Mouse (Mus musculus) heart, embryonic 15.5 days (tissue): Measurements from ENCODE around the gene G6pc2. TPM values are rescaled to one million over a fixed set of nuclear protein-coding genes. Genes with fewer than 3 reads are reported as not detected.

Experiments used
- ATAC-seq: fragments of 200-750 bp; cut with Nextera tagmentation; replicated peaks from 2 replicates; pipeline ENCODE4 v1.8.0; 2017; ENCODE audit warnings: low read depth, moderate TSS enrichment; ENCODE audit not compliant: insufficient number of reproducible peaks, insufficient read depth, low FRiP score
- H3K27ac ChIP-seq: fragments of 300-500 bp; sonication (generic); 2 replicates; pipeline ENCODE4 v1.5.1; 2015; ENCODE audit warnings: mild to moderate bottlenecking, inconsistent platforms
- H3K27me3 ChIP-seq: fragments of 300-500 bp; sonication (generic); 2 replicates; pipeline ENCODE4 v1.6.1; 2015; ENCODE audit warnings: inconsistent platforms
- H3K36me3 ChIP-seq: fragments of 300-500 bp; sonication (generic); 2 replicates; pipeline ENCODE4 v1.6.1; 2015; ENCODE audit warnings: mild to moderate bottlenecking, inconsistent platforms
- H3K4me1 ChIP-seq: fragments of 300-500 bp; sonication (generic); replicated peaks from 2 replicates; pipeline ENCODE4 v1.6.1; 2015; ENCODE audit warnings: inconsistent platforms
- H3K4me2 ChIP-seq: fragments of 300-500 bp; sonication (generic); 2 replicates; pipeline ENCODE4 v1.6.1; 2015; ENCODE audit warnings: inconsistent platforms, mild to moderate bottlenecking, moderate library complexity
- H3K4me3 ChIP-seq: fragments of 300-500 bp; sonication (generic); 2 replicates; pipeline ENCODE4 v1.5.1; 2015; ENCODE audit warnings: mild to moderate bottlenecking, inconsistent platforms
- H3K9ac ChIP-seq: fragments of 300-500 bp; sonication (generic); 2 replicates; pipeline ENCODE4 v1.6.1; 2015; ENCODE audit warnings: mild to moderate bottlenecking, inconsistent platforms
- H3K9me3 ChIP-seq: fragments of 300-500 bp; sonication (generic); replicated peaks from 2 replicates; pipeline ENCODE4 v1.6.1; 2016; ENCODE audit warnings: inconsistent platforms
- WGBS: fragments of 180-500 bp; shearing (Covaris S2); methylation state at CpG from one replicate; pipeline ENCODE4 v1.1.7; 2015; ENCODE audit warnings: mixed read lengths; 5-methylcytosine and 5-hydroxymethylcytosine counted together
- polyA plus RNA-seq: library from polyadenylated mRNA; unstranded; fragments of >200 nt; fragmentation: Nextera tagmentation; extraction: Ambion mirVana; gene quantifications from 2 replicates; pipeline ENCODE4 v1.2.1, GENCODE M21; 2015

The G6pc2 gene
- not detected in 2 replicates for polyA plus RNA-seq

DNA sequence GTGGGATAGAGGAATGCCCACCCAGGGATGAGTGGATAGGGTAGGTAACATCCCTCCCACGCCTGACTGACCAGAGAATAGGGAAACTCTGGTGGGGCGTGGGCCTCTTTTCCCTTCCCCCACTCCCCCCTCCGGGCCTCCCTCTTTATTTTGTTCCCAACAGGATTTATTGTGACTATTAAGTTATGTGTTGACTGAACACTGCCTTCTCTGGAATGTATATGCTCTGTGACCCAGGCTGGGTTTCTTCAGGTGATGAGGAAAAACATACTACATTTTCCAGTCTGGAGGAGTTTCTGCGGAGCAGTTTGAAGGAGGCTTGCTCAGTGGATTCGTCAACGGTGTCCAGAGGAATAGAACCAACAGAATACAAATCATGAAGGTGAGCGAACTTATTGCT, at the start of gene G6pc2:
Gene G6pc2 (plus strand): TSS at position 301 of the 400 bp plus-strand sequence.
- no peak within 1 kb of the TSS for H3K4me3 ChIP-seq
- H3K9ac ChIP-seq: no peak within 1 kb of the TSS
- no peak within 1 kb of the TSS for H3K27ac ChIP-seq
- WGBS: 73% methylated on average over 7 of the region's 7 CpGs
- ATAC-seq: no peak
- no peaks in the 10 kb centered on the region for H3K27me3 ChIP-seq
- no peaks in the 10 kb centered on the region for H3K36me3 ChIP-seq
- H3K9me3 ChIP-seq: no peaks in the 10 kb centered on the region
- H3K4me1 ChIP-seq: peaks cover 2% of the 10 kb centered on the region; the same call in 1 of the 2 replicates
- no peak within 1 kb of the TSS for H3K4me2 ChIP-seq

DNA sequence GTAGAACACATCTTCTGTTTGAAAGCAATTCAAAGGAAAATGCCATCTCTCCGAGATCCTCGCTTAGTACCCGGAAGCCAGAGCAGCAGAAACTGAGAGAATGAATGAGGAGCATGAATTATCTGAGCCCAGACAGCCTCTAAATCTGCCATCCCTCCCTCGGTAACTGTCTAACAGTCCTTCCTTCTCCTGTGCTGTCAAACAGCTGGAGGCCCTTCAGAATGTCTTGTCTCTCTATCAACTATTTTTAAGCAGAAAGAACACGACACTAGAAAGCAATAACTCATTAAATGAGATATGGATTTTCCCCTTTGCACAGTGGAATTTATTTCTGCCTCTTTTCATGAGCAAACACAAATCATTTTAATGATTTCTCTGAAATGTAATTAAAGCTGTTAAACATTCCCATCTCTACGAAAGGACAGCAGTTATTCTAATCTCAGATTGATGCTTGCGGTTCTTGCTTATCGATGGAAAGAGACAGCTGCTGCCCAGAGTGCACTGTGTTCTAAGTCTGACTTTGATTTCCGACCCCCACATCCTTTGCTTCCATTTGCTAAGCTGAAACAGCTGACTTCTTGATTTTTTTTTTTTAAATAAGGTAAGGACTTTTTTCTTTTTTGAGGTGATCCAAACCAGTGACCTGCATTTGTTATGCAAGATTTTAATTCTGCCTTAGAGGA, 40.3 kb upstream of the G6pc2 start:
- Histone ChIP-seq H3K36me3 (no peaks in the 10 kb centered on the region), H3K4me1 (no peaks in the 10 kb centered on the region), H3K9ac (no peak overlapping the region), H3K27ac (no peak overlapping the region), H3K4me3 (no peak overlapping the region), H3K27me3 (no peaks in the 10 kb centered on the region), H3K9me3 (no peaks in the 10 kb centered on the region), H3K4me2 (no peak overlapping the region)
- WGBS: 60% methylated on average over 9 of the region's 9 CpGs
- ATAC-seq: no peak

DNA sequence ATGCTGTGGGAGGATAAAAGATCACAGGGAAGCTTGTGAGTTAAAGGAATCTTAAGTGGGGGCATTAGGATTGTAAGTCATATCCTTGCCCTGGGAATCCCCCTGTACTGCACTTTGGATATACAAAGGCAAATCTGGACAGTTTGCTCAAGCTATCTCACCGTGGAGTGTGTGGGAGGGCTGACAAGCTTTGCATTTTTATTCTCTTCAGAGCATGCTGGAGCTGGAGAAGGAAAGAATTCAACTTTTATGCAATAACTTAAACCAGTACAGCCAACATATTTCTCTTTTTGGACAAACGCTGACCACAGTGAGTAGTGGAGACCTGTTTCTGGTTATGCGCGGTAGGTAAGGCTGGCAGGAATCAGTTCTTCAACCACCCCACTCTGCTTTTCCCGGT, 35.6 kb upstream of the G6pc2 start:
- H3K27ac ChIP-seq: no peak overlapping the region
- no peaks in the 10 kb centered on the region for H3K27me3 ChIP-seq
- no peaks in the 10 kb centered on the region for H3K36me3 ChIP-seq
- no peaks in the 10 kb centered on the region for H3K9me3 ChIP-seq
- no peaks in the 10 kb centered on the region for H3K4me1 ChIP-seq
- H3K4me3 ChIP-seq: no peak overlapping the region
- no peak overlapping the region for H3K9ac ChIP-seq
- H3K4me2 ChIP-seq: no peak overlapping the region
- ATAC-seq: no peak
- 76% methylated on average over 5 of the region's 5 CpGs for WGBS

DNA sequence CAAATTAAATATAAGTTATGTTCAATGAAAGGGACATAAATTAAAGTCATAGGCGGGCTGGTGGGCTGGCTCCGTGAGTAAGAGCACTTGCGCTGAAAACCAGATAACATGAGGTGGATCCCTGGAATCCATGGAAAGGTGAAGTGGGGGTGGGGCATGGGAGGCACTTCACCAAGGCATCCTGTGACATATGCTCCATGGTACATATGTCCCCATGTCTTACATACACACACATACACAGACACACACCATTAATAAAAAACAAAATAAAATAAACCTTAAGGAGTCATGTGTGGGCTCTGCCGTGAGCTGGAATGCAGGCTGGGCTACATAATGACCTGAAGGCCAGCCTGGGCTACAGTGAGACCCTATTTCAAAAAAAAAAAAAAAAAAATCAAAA, 31.2 kb upstream of the G6pc2 start:
- Histone ChIP-seq H3K9me3 (no peaks in the 10 kb centered on the region), H3K36me3 (no peaks in the 10 kb centered on the region), H3K4me1 (no peaks in the 10 kb centered on the region), H3K9ac (no peak overlapping the region), H3K4me2 (no peak overlapping the region), H3K4me3 (no peak overlapping the region), H3K27ac (no peak overlapping the region), H3K27me3 (no peaks in the 10 kb centered on the region)
- 79% methylated on average over 4 of the region's 4 CpGs for WGBS
- ATAC-seq: no peak

DNA sequence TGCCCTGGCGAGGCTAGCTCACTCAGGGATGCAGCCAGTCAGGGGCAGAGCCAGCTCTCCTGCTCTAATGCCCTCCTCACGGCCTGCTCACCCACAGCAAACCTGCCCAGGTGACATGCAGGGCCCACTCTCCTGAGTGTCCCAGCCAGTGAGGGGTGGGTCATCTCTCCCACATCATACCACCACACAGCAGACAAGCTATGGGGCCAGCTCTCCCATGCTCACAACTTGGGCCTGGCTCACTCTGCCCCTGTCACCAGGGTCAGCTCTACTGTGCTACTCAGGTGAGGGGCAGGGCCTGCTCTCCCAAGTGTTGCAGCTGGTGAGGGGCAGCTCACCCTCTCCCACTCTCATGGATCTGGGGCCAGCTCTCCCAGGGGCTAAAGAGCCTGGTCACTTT, 22.9 kb upstream of the G6pc2 start:
- H3K9me3 ChIP-seq: no peaks in the 10 kb centered on the region
- peaks cover under 1% of the 10 kb centered on the region; the same call in 1 of the 2 replicates for H3K36me3 ChIP-seq
- no peaks in the 10 kb centered on the region for H3K27me3 ChIP-seq
- H3K27ac ChIP-seq: no peak overlapping the region
- no peak overlapping the region for H3K9ac ChIP-seq
- 81% methylated on average over 2 of the region's 2 CpGs for WGBS
- H3K4me2 ChIP-seq: no peak overlapping the region
- ATAC-seq: no peak
- no peak overlapping the region for H3K4me3 ChIP-seq
- H3K4me1 ChIP-seq: no peaks in the 10 kb centered on the region

DNA sequence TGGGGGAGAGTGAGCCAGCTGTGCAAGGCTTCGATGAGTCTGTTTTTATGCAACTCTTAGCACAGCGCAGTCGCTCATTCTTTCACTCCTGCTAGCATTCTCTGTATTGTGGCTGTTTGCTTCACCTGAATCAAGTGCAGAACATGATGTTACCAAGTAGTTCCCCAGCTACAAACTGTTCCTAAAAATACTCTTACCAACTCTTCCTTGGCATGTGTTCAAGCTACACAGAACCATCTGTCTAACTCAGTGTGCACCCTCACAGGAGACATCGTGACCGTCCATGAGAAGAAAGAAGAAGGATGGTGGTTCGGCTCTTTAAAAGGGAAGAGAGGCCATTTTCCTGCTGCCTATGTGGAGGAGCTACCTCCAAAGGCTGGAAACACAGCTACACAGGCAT, 22.1 kb upstream of the G6pc2 start:
- WGBS: 79% methylated on average over 6 of the region's 6 CpGs
- H3K36me3 ChIP-seq: peaks cover 8% of the 10 kb centered on the region

DNA sequence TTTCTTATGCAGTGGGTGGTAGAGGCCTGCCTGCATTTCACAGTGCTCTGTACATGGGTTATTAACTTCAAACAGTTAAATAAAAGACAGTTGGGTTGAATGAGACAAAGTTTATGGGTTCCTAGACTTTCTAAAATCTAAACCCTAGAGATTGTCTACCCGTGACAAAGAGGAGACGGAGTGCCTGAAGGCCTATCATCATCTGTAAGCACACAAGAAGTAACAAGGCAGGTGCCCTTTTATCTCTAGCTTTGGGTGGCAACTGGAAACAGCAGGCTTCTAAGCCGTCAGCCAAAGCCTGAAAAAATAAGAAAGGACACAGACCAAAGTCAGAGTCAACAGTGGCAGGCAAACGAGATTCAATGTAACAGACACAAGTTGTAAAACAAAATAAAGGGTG, 21.7 kb upstream of the G6pc2 start:
- no peak overlapping the region for H3K4me2 ChIP-seq
- no peaks in the 10 kb centered on the region for H3K4me1 ChIP-seq
- no peak overlapping the region for H3K9ac ChIP-seq
- no peak overlapping the region for H3K4me3 ChIP-seq
- 67% methylated on average over 4 of the region's 4 CpGs for WGBS
- peaks cover 13% of the 10 kb centered on the region for H3K36me3 ChIP-seq
- H3K27ac ChIP-seq: no peak overlapping the region
- ATAC-seq: no peak
- H3K27me3 ChIP-seq: no peaks in the 10 kb centered on the region
- H3K9me3 ChIP-seq: no peaks in the 10 kb centered on the region

More for the DNA sequence above, 22.1 kb upstream of the G6pc2 start:
- Histone ChIP-seq H3K4me3 (no peak overlapping the region), H3K9me3 (no peaks in the 10 kb centered on the region), H3K27ac (no peak overlapping the region), H3K9ac (no peak overlapping the region), H3K4me2 (no peak overlapping the region), H3K27me3 (no peaks in the 10 kb centered on the region), H3K4me1 (no peaks in the 10 kb centered on the region)
- ATAC-seq: no peak

GRCm38 (mm10) chr2:69191059-69191458, 19.8 kb upstream of the G6pc2 start:
- H3K4me1 ChIP-seq: no peaks in the 10 kb centered on the region
- H3K9me3 ChIP-seq: no peaks in the 10 kb centered on the region
- no peak overlapping the region for H3K9ac ChIP-seq
- H3K4me2 ChIP-seq: no peak overlapping the region
- no peak for ATAC-seq
- no peak overlapping the region for H3K4me3 ChIP-seq
- peaks cover 24% of the 10 kb centered on the region for H3K36me3 ChIP-seq
- no peak overlapping the region for H3K27ac ChIP-seq
- no peaks in the 10 kb centered on the region for H3K27me3 ChIP-seq
- WGBS: 84% methylated on average over 5 of the region's 5 CpGs

- H3K27me3 ChIP-seq: no peaks in the 10 kb centered on the region
- H3K36me3 ChIP-seq: peaks cover 33% of the 10 kb centered on the region
- no peaks in the 10 kb centered on the region for H3K9me3 ChIP-seq
- no peak overlapping the region for H3K9ac ChIP-seq
- no peak for ATAC-seq
- no peak overlapping the region for H3K4me2 ChIP-seq
- no peak overlapping the region for H3K4me3 ChIP-seq
- H3K4me1 ChIP-seq: no peaks in the 10 kb centered on the region
- H3K27ac ChIP-seq: no peak overlapping the region
- WGBS: 89% methylated on average over 5 of the region's 5 CpGs
Measured at GRCm38 (mm10) chr2:69193555-69193954, 17.3 kb upstream of the G6pc2 start.

DNA sequence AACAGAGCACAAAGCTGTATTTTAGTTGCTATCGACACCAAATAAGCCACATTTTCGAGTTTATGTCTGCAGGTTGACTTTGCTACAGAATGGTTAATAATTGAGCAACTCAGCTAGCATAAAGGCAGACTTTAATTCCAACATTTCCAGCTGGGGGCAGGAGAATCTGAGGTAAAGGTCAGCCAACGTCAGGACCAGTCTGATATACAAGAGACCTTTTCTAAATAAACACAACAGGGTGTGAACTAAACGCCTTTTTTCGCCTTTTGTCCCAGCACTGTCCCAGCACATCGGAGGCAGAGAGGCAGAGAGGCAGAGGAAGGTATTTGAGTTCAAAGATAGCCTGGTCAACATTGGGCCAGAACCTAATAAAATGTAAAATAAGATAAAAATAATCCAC, 5.7 kb upstream of the G6pc2 start:
- peaks cover 12% of the 10 kb centered on the region for H3K4me1 ChIP-seq
- 19% methylated on average over 6 of the region's 6 CpGs for WGBS
- peaks cover 17% of the 10 kb centered on the region for H3K36me3 ChIP-seq
- H3K4me3 ChIP-seq: peak overlapping the region; percentile 94
- no peak for ATAC-seq
- H3K4me2 ChIP-seq: peak overlapping the region; percentile 67
- H3K9me3 ChIP-seq: no peaks in the 10 kb centered on the region
- H3K27me3 ChIP-seq: no peaks in the 10 kb centered on the region
- peak overlapping the region; percentile 86 for H3K9ac ChIP-seq
- 0 out of 2 replicates have a peak overlapping the region, but pooled peaks have one; percentile 82 for H3K27ac ChIP-seq

DNA sequence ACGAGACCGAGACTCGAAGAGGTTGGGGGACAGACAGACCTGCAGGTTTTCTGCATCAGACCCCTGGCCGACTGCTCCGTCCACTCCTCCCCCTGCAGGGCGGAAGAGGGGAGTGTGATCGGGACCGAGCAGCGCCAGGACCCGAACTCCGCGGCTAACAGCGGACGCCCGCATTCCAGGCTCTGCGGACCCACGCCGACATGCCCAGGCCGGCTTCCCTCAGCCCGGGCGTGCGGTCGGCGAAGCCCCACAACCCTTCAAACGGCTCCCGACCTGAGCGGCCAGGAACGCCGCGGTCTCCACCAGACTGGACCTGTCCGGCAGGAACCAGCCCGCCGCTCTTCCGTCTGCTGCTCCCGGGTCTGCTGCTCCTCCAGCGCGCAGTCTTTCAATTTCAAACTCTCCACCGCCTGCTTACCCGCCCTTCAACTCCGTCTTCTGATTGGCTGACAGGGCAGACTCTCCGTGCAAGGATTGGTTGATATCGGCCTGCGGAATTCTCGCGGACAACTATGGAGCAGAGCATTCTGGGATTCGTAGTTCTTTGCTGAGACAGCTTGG, 5.0 kb upstream of the G6pc2 start, which contains the start of gene Spc25:
Gene Spc25 (minus strand): TSS at position 404 of the 561 bp plus-strand sequence.
- H3K4me1 ChIP-seq: peaks cover 12% of the 10 kb centered on the region
- H3K9me3 ChIP-seq: no peaks in the 10 kb centered on the region
- H3K27ac ChIP-seq: peak within 1 kb of the TSS; percentile 82
- peak within 1 kb of the TSS; percentile 67 for H3K4me2 ChIP-seq
- ATAC-seq: peak; percentile 99
- peak within 1 kb of the TSS; percentile 86 for H3K9ac ChIP-seq
- H3K27me3 ChIP-seq: no peaks in the 10 kb centered on the region
- under 1% methylated on average over 46 of the region's 46 CpGs for WGBS
- H3K36me3 ChIP-seq: peaks cover 16% of the 10 kb centered on the region
- peak within 1 kb of the TSS; percentile 94 for H3K4me3 ChIP-seq

DNA sequence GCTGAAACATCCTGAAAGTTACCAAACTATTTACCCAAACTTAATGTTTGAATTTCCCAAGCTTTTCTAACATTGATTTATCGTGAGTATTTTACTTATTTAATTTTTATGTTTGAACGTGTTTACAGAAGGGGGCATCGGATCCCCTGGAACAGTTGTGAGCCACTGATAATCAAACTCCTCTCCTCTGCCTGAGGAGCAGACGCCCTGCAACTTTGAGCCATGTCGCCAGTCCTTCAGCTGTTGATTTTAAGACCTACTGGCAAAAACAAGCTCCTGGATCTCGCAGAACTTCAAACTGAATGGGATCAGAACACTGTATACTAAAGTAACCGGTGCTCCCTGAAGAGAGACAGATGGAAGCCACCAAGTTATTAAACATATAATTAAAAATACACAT, 4.3 kb upstream of the G6pc2 start:
- H3K27ac ChIP-seq: no peak overlapping the region
- peak overlapping the region; percentile 94 for H3K4me3 ChIP-seq
- H3K9me3 ChIP-seq: no peaks in the 10 kb centered on the region
- peak overlapping the region; percentile 67 for H3K4me2 ChIP-seq
- peaks cover 12% of the 10 kb centered on the region for H3K4me1 ChIP-seq
- no peak overlapping the region for H3K9ac ChIP-seq
- H3K36me3 ChIP-seq: peaks cover 10% of the 10 kb centered on the region
- WGBS: 18% methylated on average over 7 of the region's 7 CpGs
- no peak for ATAC-seq
- no peaks in the 10 kb centered on the region for H3K27me3 ChIP-seq
